Mouse (Mus musculus): ENCODE results near the gene Ebf1. TPM values are rescaled to one million over a fixed set of nuclear protein-coding genes. Genes with fewer than 3 reads are reported as not detected.

Ebf1 gene
- polyA plus RNA-seq, 1 experiment from 2014 or later, result 10.0 TPM

- Histone ChIP-seq H3K4me1 (replicated peaks; ENCODE audit: control insufficient read depth, insufficient read depth, low read length) (no peaks in the 10 kb centered on the region), H3K36me3 (ENCODE audit: control insufficient read depth, insufficient read depth, low read length) (no peaks in the 10 kb centered on the region), H3K4me3 (ENCODE audit: low read depth, low read length) (no peak overlapping the region), H3K27me3 (replicated peaks; ENCODE audit: control insufficient read depth, insufficient read depth, low read length) (no peaks in the 10 kb centered on the region), H3K4me2 (ENCODE audit: low read length) (no peak overlapping the region), H3K27ac (ENCODE audit: low read depth) (no peak overlapping the region), H3K9ac (ENCODE audit: low read length) (no peak overlapping the region), H3K9me3 (ENCODE audit: control insufficient read depth, low read length) (no peaks in the 10 kb centered on the region)
- ATAC-seq (replicated peaks; ENCODE audit: low FRiP score, low TSS enrichment, low read depth), result no peak
- 20% methylated on average over 3 of the region's 3 CpGs for WGBS
- DNase-seq (ENCODE audit: low spot score), result no peak
Observed at GRCm38 (mm10) chr11:44792816-44793215, 175.7 kb downstream of the Ebf1 start.

GRCm38 (mm10) chr11:44794883-44795282 lies 177.8 kb downstream of the Ebf1 start:
- no peaks in the 10 kb centered on the region for H3K27me3 ChIP-seq (replicated peaks; ENCODE audit: control insufficient read depth, insufficient read depth, low read length)
- no peak for DNase-seq (ENCODE audit: low spot score)
- H3K27ac ChIP-seq (ENCODE audit: low read depth), result no peak overlapping the region
- 83% methylated on average over 4 of the region's 4 CpGs for WGBS
- H3K36me3 ChIP-seq (ENCODE audit: control insufficient read depth, insufficient read depth, low read length), result no peaks in the 10 kb centered on the region
- H3K4me1 ChIP-seq (replicated peaks; ENCODE audit: control insufficient read depth, insufficient read depth, low read length), result no peaks in the 10 kb centered on the region
- ATAC-seq (replicated peaks; ENCODE audit: low FRiP score, low TSS enrichment, low read depth), result no peak
- no peak overlapping the region for H3K9ac ChIP-seq (ENCODE audit: low read length)
- no peak overlapping the region for H3K4me2 ChIP-seq (ENCODE audit: low read length)
- H3K4me3 ChIP-seq (ENCODE audit: low read depth, low read length), result no peak overlapping the region
- H3K9me3 ChIP-seq (ENCODE audit: control insufficient read depth, low read length), result no peaks in the 10 kb centered on the region

GRCm38 (mm10) chr11:44795767-44796166 lies 178.7 kb downstream of the Ebf1 start:
- Histone ChIP-seq H3K36me3 (ENCODE audit: control insufficient read depth, insufficient read depth, low read length) (no peaks in the 10 kb centered on the region), H3K4me3 (ENCODE audit: low read depth, low read length) (no peak overlapping the region), H3K4me2 (ENCODE audit: low read length) (no peak overlapping the region), H3K9me3 (ENCODE audit: control insufficient read depth, low read length) (no peaks in the 10 kb centered on the region), H3K9ac (ENCODE audit: low read length) (no peak overlapping the region), H3K4me1 (replicated peaks; ENCODE audit: control insufficient read depth, insufficient read depth, low read length) (no peaks in the 10 kb centered on the region), H3K27ac (ENCODE audit: low read depth) (no peak overlapping the region), H3K27me3 (replicated peaks; ENCODE audit: control insufficient read depth, insufficient read depth, low read length) (no peaks in the 10 kb centered on the region)
- WGBS, result 61% methylated on average over 3 of the region's 3 CpGs
- DNase-seq (ENCODE audit: low spot score) (no peak), ATAC-seq (replicated peaks; ENCODE audit: low FRiP score, low TSS enrichment, low read depth) (no peak)

GRCm38 (mm10) chr11:44798270-44798669 lies 181.2 kb downstream of the Ebf1 start:
- H3K4me2 ChIP-seq (ENCODE audit: low read length), result no peak overlapping the region
- H3K36me3 ChIP-seq (ENCODE audit: control insufficient read depth, insufficient read depth, low read length), result no peaks in the 10 kb centered on the region
- H3K4me3 ChIP-seq (ENCODE audit: low read depth, low read length), result no peak overlapping the region
- no peaks in the 10 kb centered on the region for H3K27me3 ChIP-seq (replicated peaks; ENCODE audit: control insufficient read depth, insufficient read depth, low read length)
- no peak for DNase-seq (ENCODE audit: low spot score)
- WGBS, result 42% methylated on average over 3 of the region's 3 CpGs
- no peaks in the 10 kb centered on the region for H3K9me3 ChIP-seq (ENCODE audit: control insufficient read depth, low read length)
- ATAC-seq (replicated peaks; ENCODE audit: low FRiP score, low TSS enrichment, low read depth), result no peak
- H3K9ac ChIP-seq (ENCODE audit: low read length), result no peak overlapping the region
- H3K4me1 ChIP-seq (replicated peaks; ENCODE audit: control insufficient read depth, insufficient read depth, low read length), result no peaks in the 10 kb centered on the region
- no peak overlapping the region for H3K27ac ChIP-seq (ENCODE audit: low read depth)

GRCm38 (mm10) chr11:44804046-44804445 lies 186.9 kb downstream of the Ebf1 start:
- Histone ChIP-seq H3K36me3 (ENCODE audit: control insufficient read depth, insufficient read depth, low read length) (no peaks in the 10 kb centered on the region), H3K9me3 (ENCODE audit: control insufficient read depth, low read length) (no peaks in the 10 kb centered on the region), H3K4me2 (ENCODE audit: low read length) (no peak overlapping the region), H3K27ac (ENCODE audit: low read depth) (no peak overlapping the region), H3K4me3 (ENCODE audit: low read depth, low read length) (no peak overlapping the region), H3K4me1 (replicated peaks; ENCODE audit: control insufficient read depth, insufficient read depth, low read length) (no peaks in the 10 kb centered on the region), H3K9ac (ENCODE audit: low read length) (no peak overlapping the region), H3K27me3 (replicated peaks; ENCODE audit: control insufficient read depth, insufficient read depth, low read length) (no peaks in the 10 kb centered on the region)
- DNase-seq (ENCODE audit: low spot score) (no peak), ATAC-seq (replicated peaks; ENCODE audit: low FRiP score, low TSS enrichment, low read depth) (no peak)
- WGBS, result 87% methylated on average over 7 of the region's 7 CpGs

GRCm38 (mm10) chr11:44806589-44806988 lies 189.5 kb downstream of the Ebf1 start:
- H3K36me3 ChIP-seq (ENCODE audit: control insufficient read depth, insufficient read depth, low read length), result no peaks in the 10 kb centered on the region
- WGBS, result 23% methylated on average over 11 of the region's 11 CpGs
- ATAC-seq (replicated peaks; ENCODE audit: low FRiP score, low TSS enrichment, low read depth), result no peak
- H3K27ac ChIP-seq (ENCODE audit: low read depth), result no peak overlapping the region
- no peaks in the 10 kb centered on the region for H3K9me3 ChIP-seq (ENCODE audit: control insufficient read depth, low read length)
- no peaks in the 10 kb centered on the region for H3K27me3 ChIP-seq (replicated peaks; ENCODE audit: control insufficient read depth, insufficient read depth, low read length)
- no peak for DNase-seq (ENCODE audit: low spot score)
- no peak overlapping the region for H3K9ac ChIP-seq (ENCODE audit: low read length)
- no peak overlapping the region for H3K4me2 ChIP-seq (ENCODE audit: low read length)
- H3K4me3 ChIP-seq (ENCODE audit: low read depth, low read length), result no peak overlapping the region
- no peaks in the 10 kb centered on the region for H3K4me1 ChIP-seq (replicated peaks; ENCODE audit: control insufficient read depth, insufficient read depth, low read length)

GRCm38 (mm10) chr11:44808855-44809546 lies 191.9 kb downstream of the Ebf1 start:
- H3K27ac ChIP-seq (ENCODE audit: low read depth), result no peak overlapping the region
- no peak overlapping the region for H3K4me2 ChIP-seq (ENCODE audit: low read length)
- H3K27me3 ChIP-seq (replicated peaks; ENCODE audit: control insufficient read depth, insufficient read depth, low read length), result no peaks in the 10 kb centered on the region
- no peaks in the 10 kb centered on the region for H3K4me1 ChIP-seq (replicated peaks; ENCODE audit: control insufficient read depth, insufficient read depth, low read length)
- 80% methylated on average over 4 of the region's 4 CpGs for WGBS
- no peaks in the 10 kb centered on the region for H3K9me3 ChIP-seq (ENCODE audit: control insufficient read depth, low read length)
- ATAC-seq (replicated peaks; ENCODE audit: low FRiP score, low TSS enrichment, low read depth) (no peak), DNase-seq (ENCODE audit: low spot score) (no peak)
- no peak overlapping the region for H3K4me3 ChIP-seq (ENCODE audit: low read depth, low read length)
- H3K36me3 ChIP-seq (ENCODE audit: control insufficient read depth, insufficient read depth, low read length), result no peaks in the 10 kb centered on the region
- no peak overlapping the region for H3K9ac ChIP-seq (ENCODE audit: low read length)

GRCm38 (mm10) chr11:44811007-44811406 lies 193.9 kb downstream of the Ebf1 start:
- H3K27ac ChIP-seq (ENCODE audit: low read depth), result no peak overlapping the region
- ATAC-seq (replicated peaks; ENCODE audit: low FRiP score, low TSS enrichment, low read depth), result no peak
- no peaks in the 10 kb centered on the region for H3K4me1 ChIP-seq (replicated peaks; ENCODE audit: control insufficient read depth, insufficient read depth, low read length)
- H3K36me3 ChIP-seq (ENCODE audit: control insufficient read depth, insufficient read depth, low read length), result no peaks in the 10 kb centered on the region
- 72% methylated on average over 6 of the region's 6 CpGs for WGBS
- H3K4me3 ChIP-seq (ENCODE audit: low read depth, low read length), result no peak overlapping the region
- no peak overlapping the region for H3K4me2 ChIP-seq (ENCODE audit: low read length)
- no peak overlapping the region for H3K9ac ChIP-seq (ENCODE audit: low read length)
- no peaks in the 10 kb centered on the region for H3K27me3 ChIP-seq (replicated peaks; ENCODE audit: control insufficient read depth, insufficient read depth, low read length)
- H3K9me3 ChIP-seq (ENCODE audit: control insufficient read depth, low read length), result no peaks in the 10 kb centered on the region
- DNase-seq (ENCODE audit: low spot score), result no peak

GRCm38 (mm10) chr11:44812193-44812746 lies 195.2 kb downstream of the Ebf1 start:
- Histone ChIP-seq H3K9me3 (ENCODE audit: control insufficient read depth, low read length) (no peaks in the 10 kb centered on the region), H3K4me3 (ENCODE audit: low read depth, low read length) (no peak overlapping the region), H3K9ac (ENCODE audit: low read length) (no peak overlapping the region), H3K4me1 (replicated peaks; ENCODE audit: control insufficient read depth, insufficient read depth, low read length) (no peaks in the 10 kb centered on the region), H3K27me3 (replicated peaks; ENCODE audit: control insufficient read depth, insufficient read depth, low read length) (no peaks in the 10 kb centered on the region), H3K27ac (ENCODE audit: low read depth) (no peak overlapping the region), H3K4me2 (ENCODE audit: low read length) (no peak overlapping the region), H3K36me3 (ENCODE audit: control insufficient read depth, insufficient read depth, low read length) (no peaks in the 10 kb centered on the region)
- 92% methylated on average over 5 of the region's 5 CpGs for WGBS
- no peak for DNase-seq (ENCODE audit: low spot score)
- ATAC-seq (replicated peaks; ENCODE audit: low FRiP score, low TSS enrichment, low read depth), result no peak
